Mouse (Mus musculus): Measurements from ENCODE around the gene Umps. TPM values are rescaled to one million over a fixed set of nuclear protein-coding genes. Genes with fewer than 3 reads are reported as not detected.

Gene Umps
- polyA plus RNA-seq, 1 experiment from 2014 or later: 62.5 TPM

- H3K4me2 ChIP-seq: no peak overlapping the region
- no peak overlapping the region for H3K9ac ChIP-seq
- peaks cover 10% of the 10 kb centered on the region for H3K36me3 ChIP-seq
- H3K4me3 ChIP-seq: no peak overlapping the region
- 70% methylated on average over 2 of the region's 2 CpGs for WGBS
- no peaks in the 10 kb centered on the region for H3K27me3 ChIP-seq
- no peak for ATAC-seq (ENCODE audit: insufficient number of reproducible peaks, insufficient read depth, low FRiP score, low TSS enrichment, low read depth)
- no peaks in the 10 kb centered on the region for H3K9me3 ChIP-seq
- H3K27ac ChIP-seq: peak overlapping the region; percentile 28
- H3K4me1 ChIP-seq: peaks cover 89% of the 10 kb centered on the region
These were observed 27.7 kb downstream of the Umps start for GRCm38 (mm10) chr16:33939133-33939531.

- Histone ChIP-seq H3K27ac (peak overlapping the region; percentile 28; the same call in 1 of the 2 replicates), H3K4me3 (no peak overlapping the region), H3K36me3 (peaks cover 10% of the 10 kb centered on the region), H3K4me2 (no peak overlapping the region), H3K9ac (no peak overlapping the region), H3K4me1 (peaks cover 90% of the 10 kb centered on the region), H3K9me3 (no peaks in the 10 kb centered on the region), H3K27me3 (no peaks in the 10 kb centered on the region)
- no peak for ATAC-seq (ENCODE audit: insufficient number of reproducible peaks, insufficient read depth, low FRiP score, low TSS enrichment, low read depth)
- 58% methylated on average over 12 of the region's 12 CpGs for WGBS
These were observed 28.3 kb downstream of the Umps start for GRCm38 (mm10) chr16:33938311-33939132.

- no peak overlapping the region for H3K9ac ChIP-seq
- H3K4me1 ChIP-seq: peaks cover 90% of the 10 kb centered on the region
- no peak for ATAC-seq (ENCODE audit: insufficient number of reproducible peaks, insufficient read depth, low FRiP score, low TSS enrichment, low read depth)
- no peak overlapping the region for H3K27ac ChIP-seq
- no peaks in the 10 kb centered on the region for H3K9me3 ChIP-seq
- peaks cover 15% of the 10 kb centered on the region; the same call in 1 of the 2 replicates for H3K36me3 ChIP-seq
- WGBS: 85% methylated on average over 8 of the region's 8 CpGs
- no peaks in the 10 kb centered on the region for H3K27me3 ChIP-seq
- H3K4me2 ChIP-seq: no peak overlapping the region
- no peak overlapping the region for H3K4me3 ChIP-seq
These were observed 29.3 kb downstream of the Umps start for GRCm38 (mm10) chr16:33937567-33937966.

GRCm38 (mm10) chr16:33936885-33937284 is 30.0 kb downstream of the Umps start:
- WGBS: 63% methylated on average over 4 of the region's 4 CpGs
- Histone ChIP-seq H3K9me3 (no peaks in the 10 kb centered on the region), H3K27ac (peak overlapping the region; percentile 40; the same call in 1 of the 2 replicates), H3K4me1 (peaks cover 83% of the 10 kb centered on the region), H3K36me3 (peaks cover 19% of the 10 kb centered on the region; the same call in 1 of the 2 replicates), H3K27me3 (no peaks in the 10 kb centered on the region), H3K4me3 (no peak overlapping the region), H3K4me2 (no peak overlapping the region), H3K9ac (no peak overlapping the region)
- ATAC-seq (ENCODE audit: insufficient number of reproducible peaks, insufficient read depth, low FRiP score, low TSS enrichment, low read depth): no peak

- no peaks in the 10 kb centered on the region for H3K9me3 ChIP-seq
- WGBS: 95% methylated on average over 6 of the region's 6 CpGs
- no peak overlapping the region for H3K4me3 ChIP-seq
- no peak overlapping the region for H3K4me2 ChIP-seq
- H3K27ac ChIP-seq: 0 out of 2 replicates have a peak overlapping the region, but pooled peaks have one; percentile 18
- no peak overlapping the region for H3K9ac ChIP-seq
- H3K4me1 ChIP-seq: peaks cover 73% of the 10 kb centered on the region
- peaks cover 20% of the 10 kb centered on the region for H3K36me3 ChIP-seq
- no peak for ATAC-seq (ENCODE audit: insufficient number of reproducible peaks, insufficient read depth, low FRiP score, low TSS enrichment, low read depth)
- no peaks in the 10 kb centered on the region for H3K27me3 ChIP-seq
These were observed 31.4 kb downstream of the Umps start for GRCm38 (mm10) chr16:33935407-33935785.

- H3K4me1 ChIP-seq: peaks cover 68% of the 10 kb centered on the region
- peaks cover 23% of the 10 kb centered on the region for H3K36me3 ChIP-seq
- 63% methylated on average over 5 of the region's 5 CpGs for WGBS
- no peak overlapping the region for H3K4me3 ChIP-seq
- H3K9me3 ChIP-seq: no peaks in the 10 kb centered on the region
- H3K27me3 ChIP-seq: no peaks in the 10 kb centered on the region
- ATAC-seq (ENCODE audit: insufficient number of reproducible peaks, insufficient read depth, low FRiP score, low TSS enrichment, low read depth): no peak
- H3K27ac ChIP-seq: peak overlapping the region; percentile 74
- H3K9ac ChIP-seq: no peak overlapping the region
- H3K4me2 ChIP-seq: no peak overlapping the region
These were observed 32.0 kb downstream of the Umps start for GRCm38 (mm10) chr16:33934701-33935406.

GRCm38 (mm10) chr16:33933411-33933810 is 33.4 kb downstream of the Umps start:
- 88% methylated on average over 11 of the region's 11 CpGs for WGBS
- no peak for ATAC-seq (ENCODE audit: insufficient number of reproducible peaks, insufficient read depth, low FRiP score, low TSS enrichment, low read depth)
- H3K27me3 ChIP-seq: no peaks in the 10 kb centered on the region
- peak overlapping the region; percentile 74 for H3K27ac ChIP-seq
- H3K4me3 ChIP-seq: no peak overlapping the region
- H3K9ac ChIP-seq: no peak overlapping the region
- no peaks in the 10 kb centered on the region for H3K9me3 ChIP-seq
- peaks cover 25% of the 10 kb centered on the region for H3K36me3 ChIP-seq
- no peak overlapping the region for H3K4me2 ChIP-seq
- H3K4me1 ChIP-seq: peaks cover 61% of the 10 kb centered on the region

GRCm38 (mm10) chr16:33932126-33932525 is 34.7 kb downstream of the Umps start:
- WGBS: 55% methylated on average over 5 of the region's 5 CpGs
- Histone ChIP-seq H3K36me3 (peaks cover 25% of the 10 kb centered on the region), H3K4me3 (no peak overlapping the region), H3K9me3 (no peaks in the 10 kb centered on the region), H3K27me3 (no peaks in the 10 kb centered on the region), H3K4me1 (peaks cover 56% of the 10 kb centered on the region), H3K9ac (no peak overlapping the region), H3K27ac (no peak overlapping the region), H3K4me2 (no peak overlapping the region)
- no peak for ATAC-seq (ENCODE audit: insufficient number of reproducible peaks, insufficient read depth, low FRiP score, low TSS enrichment, low read depth)

- no peak overlapping the region for H3K9ac ChIP-seq
- no peaks in the 10 kb centered on the region for H3K9me3 ChIP-seq
- no peaks in the 10 kb centered on the region for H3K27me3 ChIP-seq
- peaks cover 25% of the 10 kb centered on the region for H3K36me3 ChIP-seq
- WGBS: 45% methylated on average over 2 of the region's 2 CpGs
- no peak overlapping the region for H3K27ac ChIP-seq
- H3K4me3 ChIP-seq: no peak overlapping the region
- H3K4me1 ChIP-seq: peaks cover 54% of the 10 kb centered on the region
- H3K4me2 ChIP-seq: no peak overlapping the region
- no peak for ATAC-seq (ENCODE audit: insufficient number of reproducible peaks, insufficient read depth, low FRiP score, low TSS enrichment, low read depth)
These were observed 35.2 kb downstream of the Umps start for GRCm38 (mm10) chr16:33931682-33932081.

GRCm38 (mm10) chr16:33930785-33931184 is 36.1 kb downstream of the Umps start:
- H3K36me3 ChIP-seq: peaks cover 26% of the 10 kb centered on the region
- no peaks in the 10 kb centered on the region for H3K27me3 ChIP-seq
- WGBS: 80% methylated on average over 6 of the region's 6 CpGs
- no peak overlapping the region for H3K4me3 ChIP-seq
- ATAC-seq (ENCODE audit: insufficient number of reproducible peaks, insufficient read depth, low FRiP score, low TSS enrichment, low read depth): no peak
- H3K4me2 ChIP-seq: no peak overlapping the region
- H3K9me3 ChIP-seq: no peaks in the 10 kb centered on the region
- peaks cover 55% of the 10 kb centered on the region for H3K4me1 ChIP-seq
- H3K9ac ChIP-seq: no peak overlapping the region
- H3K27ac ChIP-seq: no peak overlapping the region

- no peak for ATAC-seq (ENCODE audit: insufficient number of reproducible peaks, insufficient read depth, low FRiP score, low TSS enrichment, low read depth)
- 71% methylated on average over 9 of the region's 9 CpGs for WGBS
- H3K27ac ChIP-seq: no peak overlapping the region
- peaks cover 35% of the 10 kb centered on the region for H3K36me3 ChIP-seq
- no peaks in the 10 kb centered on the region for H3K9me3 ChIP-seq
- no peak overlapping the region for H3K4me3 ChIP-seq
- H3K4me1 ChIP-seq: peaks cover 42% of the 10 kb centered on the region
- no peak overlapping the region for H3K9ac ChIP-seq
- no peaks in the 10 kb centered on the region for H3K27me3 ChIP-seq
- H3K4me2 ChIP-seq: no peak overlapping the region
These were observed 37.9 kb downstream of the Umps start for GRCm38 (mm10) chr16:33928788-33929462.

Measured in embryonic facial prominence, embryonic 13.5 days (tissue).